Mouse (Mus musculus) urinary bladder, postnatal 36 days (tissue): ENCODE data around the gene Prkn.

Experiments
- DNase-seq, 2 experiments: peaks; one replicate each; pipeline ENCODE4 v3.0.0; 2022; ENCODE audit warnings: low spot score in 2 of 2, mixed read lengths in 1 of 2

The Prkn gene

GRCm38 (mm10) chr17:11394607-11395006 lies 554.4 kb downstream of the Prkn start:
- DNase-seq, result no peak

GRCm38 (mm10) chr17:11397678-11398077 lies 557.5 kb downstream of the Prkn start:
- DNase-seq, result no peak

GRCm38 (mm10) chr17:11402225-11402875 lies 562.2 kb downstream of the Prkn start:
- DNase-seq, result no peak

GRCm38 (mm10) chr17:11411414-11411813 lies 571.2 kb downstream of the Prkn start:
- no peak for DNase-seq

- no peak for DNase-seq
These were observed 573.5 kb downstream of the Prkn start for GRCm38 (mm10) chr17:11413688-11414087.

GRCm38 (mm10) chr17:11414288-11414687 lies 574.1 kb downstream of the Prkn start:
- DNase-seq, result no peak

- DNase-seq, result no peak
These were observed 577.0 kb downstream of the Prkn start for GRCm38 (mm10) chr17:11417150-11417549.

- no peak for DNase-seq
These were observed 579.3 kb downstream of the Prkn start for GRCm38 (mm10) chr17:11419484-11419883.

GRCm38 (mm10) chr17:11420839-11421238 lies 580.7 kb downstream of the Prkn start:
- DNase-seq, result no peak

GRCm38 (mm10) chr17:11421264-11421940 lies 581.2 kb downstream of the Prkn start:
- DNase-seq, result no peak

GRCm38 (mm10) chr17:11431323-11431722 lies 591.1 kb downstream of the Prkn start:
- DNase-seq, result no peak

- DNase-seq, result no peak
These were observed 592.4 kb downstream of the Prkn start for GRCm38 (mm10) chr17:11432593-11432992.

GRCm38 (mm10) chr17:11462721-11463120 lies 622.5 kb downstream of the Prkn start:
- DNase-seq, result no peak

- no peak for DNase-seq
These were observed 625.9 kb downstream of the Prkn start for GRCm38 (mm10) chr17:11466095-11466494.

GRCm38 (mm10) chr17:11468624-11469023 lies 628.4 kb downstream of the Prkn start:
- no peak for DNase-seq

- no peak for DNase-seq
These were observed 642.8 kb downstream of the Prkn start for GRCm38 (mm10) chr17:11483032-11483431.

GRCm38 (mm10) chr17:11490051-11490450 lies 649.9 kb downstream of the Prkn start:
- no peak for DNase-seq

- DNase-seq, result no peak
These were observed 662.4 kb downstream of the Prkn start for GRCm38 (mm10) chr17:11502556-11502955.

GRCm38 (mm10) chr17:11504496-11504895 lies 664.3 kb downstream of the Prkn start:
- no peak for DNase-seq

GRCm38 (mm10) chr17:11507082-11507481 lies 666.9 kb downstream of the Prkn start:
- DNase-seq, result no peak

GRCm38 (mm10) chr17:11510081-11510480 lies 669.9 kb downstream of the Prkn start:
- DNase-seq, result no peak

- no peak for DNase-seq
These were observed 674.0 kb downstream of the Prkn start for GRCm38 (mm10) chr17:11514032-11514761.

- DNase-seq, result no peak
These were observed 675.4 kb downstream of the Prkn start for GRCm38 (mm10) chr17:11515619-11516018.
